Mouse (Mus musculus) kidney, postnatal 25 days (tissue): Measurements from ENCODE around the gene Samd4b.

ENCODE experiments used
- DNase-seq, 2 experiments: peaks; one replicate each; pipeline ENCODE4 v3.0.0; 2021; ENCODE audit warnings: mixed read lengths in 2 of 2

Gene Samd4b

GRCm38 (mm10) chr7:28495426-28495825 is 102.5 kb downstream of the Samd4b start:
- no peak for DNase-seq

GRCm38 (mm10) chr7:28492310-28492709 is 105.6 kb downstream of the Samd4b start:
- no peak for DNase-seq

- peak in 1 of 2 experiments; percentile 5 for DNase-seq
Observed at GRCm38 (mm10) chr7:28490903-28491302, 107.0 kb downstream of the Samd4b start.

- DNase-seq: peak; percentile 84 to 90
Observed at GRCm38 (mm10) chr7:28490410-28490809, 107.5 kb downstream of the Samd4b start.

GRCm38 (mm10) chr7:28488030-28488491 is 109.9 kb downstream of the Samd4b start:
- peak; percentile 39 to 65 for DNase-seq

- DNase-seq: no peak
Observed at GRCm38 (mm10) chr7:28484192-28484591, 113.8 kb downstream of the Samd4b start.

GRCm38 (mm10) chr7:28482854-28483253 is 115.1 kb downstream of the Samd4b start:
- DNase-seq: no peak

GRCm38 (mm10) chr7:28478854-28479253 is 119.1 kb downstream of the Samd4b start:
- DNase-seq: peak in 1 of 2 experiments; percentile 11

- no peak for DNase-seq
Observed at GRCm38 (mm10) chr7:28477363-28477762, 120.6 kb downstream of the Samd4b start.

- no peak for DNase-seq
Observed at GRCm38 (mm10) chr7:28476191-28476590, 121.8 kb downstream of the Samd4b start.

- peak; percentile 74 to 82 for DNase-seq
Observed at GRCm38 (mm10) chr7:28467213-28467751, 130.7 kb downstream of the Samd4b start.

- no peak for DNase-seq
Observed at GRCm38 (mm10) chr7:28466721-28467212, 131.2 kb downstream of the Samd4b start.

- DNase-seq: peak; percentile 78 to 91
Observed at GRCm38 (mm10) chr7:28464416-28465212, 133.3 kb downstream of the Samd4b start.

- DNase-seq: no peak
Observed at GRCm38 (mm10) chr7:28462769-28463168, 135.2 kb downstream of the Samd4b start.

GRCm38 (mm10) chr7:28460361-28460760 is 137.6 kb downstream of the Samd4b start:
- DNase-seq: no peak

GRCm38 (mm10) chr7:28452361-28453005 is 145.5 kb downstream of the Samd4b start:
- no peak for DNase-seq

GRCm38 (mm10) chr7:28451531-28452360 is 146.2 kb downstream of the Samd4b start, which contains the start of gene Lrfn1:
TSS of gene Lrfn1 (plus strand) at chr7:28451980.
- no peak for DNase-seq

GRCm38 (mm10) chr7:28447865-28448820 is 149.8 kb downstream of the Samd4b start:
- no peak for DNase-seq

- peak; percentile 38 to 69 for DNase-seq
Observed at GRCm38 (mm10) chr7:28447101-28447830, 150.7 kb downstream of the Samd4b start.

- DNase-seq: peak; percentile 74 to 85
Observed at GRCm38 (mm10) chr7:28446446-28446845, 151.5 kb downstream of the Samd4b start.
